Mouse (Mus musculus) ovary, postnatal 36 days (tissue): ENCODE results near the gene Serinc2.
A peak's percentile ranks its signal among the peaks of the same experiment; 100 is the strongest.

Experiments used
- DNase-seq: peaks from one replicate; pipeline ENCODE4 v3.0.0; 2022; ENCODE audit warnings: low spot score, mixed read lengths

The Serinc2 gene

GRCm38 (mm10) chr4:130297123-130297529, 18.1 kb upstream of the Serinc2 start:
- DNase-seq = no peak

GRCm38 (mm10) chr4:130296243-130296965, 17.4 kb upstream of the Serinc2 start:
- DNase-seq = no peak

- no peak for DNase-seq
Observed at GRCm38 (mm10) chr4:130295047-130295745, 16.2 kb upstream of the Serinc2 start.

- no peak for DNase-seq
Observed at GRCm38 (mm10) chr4:130294513-130294912, 15.5 kb upstream of the Serinc2 start.

GRCm38 (mm10) chr4:130292271-130292670, 13.3 kb upstream of the Serinc2 start:
- peak; percentile 71 for DNase-seq

GRCm38 (mm10) chr4:130289824-130290223, 10.8 kb upstream of the Serinc2 start:
- no peak for DNase-seq

- DNase-seq = no peak
Observed at GRCm38 (mm10) chr4:130286531-130286930, 7.5 kb upstream of the Serinc2 start.

GRCm38 (mm10) chr4:130283826-130284225, 4.8 kb upstream of the Serinc2 start:
- no peak for DNase-seq

GRCm38 (mm10) chr4:130282856-130283255, 3.9 kb upstream of the Serinc2 start:
- no peak for DNase-seq

GRCm38 (mm10) chr4:130276573-130277176, 2.3 kb downstream of the Serinc2 start:
- DNase-seq = no peak

GRCm38 (mm10) chr4:130275823-130276105, 3.2 kb downstream of the Serinc2 start:
- no peak for DNase-seq

- DNase-seq = no peak
Observed at GRCm38 (mm10) chr4:130275016-130275822, 3.8 kb downstream of the Serinc2 start.

- DNase-seq = no peak
Observed at GRCm38 (mm10) chr4:130274346-130275015, 4.5 kb downstream of the Serinc2 start.

GRCm38 (mm10) chr4:130273698-130274345, 5.2 kb downstream of the Serinc2 start:
- no peak for DNase-seq

GRCm38 (mm10) chr4:130270611-130271347, 8.2 kb downstream of the Serinc2 start:
- DNase-seq = no peak

GRCm38 (mm10) chr4:130270089-130270488, 8.9 kb downstream of the Serinc2 start:
- no peak for DNase-seq

GRCm38 (mm10) chr4:130268736-130269135, 10.3 kb downstream of the Serinc2 start:
- DNase-seq = no peak

GRCm38 (mm10) chr4:130267069-130267468, 11.9 kb downstream of the Serinc2 start:
- DNase-seq = peak; percentile 25

- no peak for DNase-seq
Observed at GRCm38 (mm10) chr4:130266601-130267000, 12.4 kb downstream of the Serinc2 start.

GRCm38 (mm10) chr4:130264698-130265349, 14.2 kb downstream of the Serinc2 start:
- peak; percentile 66 for DNase-seq
